Mouse (Mus musculus) lung, adult 2 months (tissue): Measurements from ENCODE around the gene Capza1. TPM values are rescaled to one million over a fixed set of nuclear protein-coding genes. Genes with fewer than 3 reads are reported as not detected.
"Not testable (repeated sequence)": the region's sequence is repeated elsewhere in the genome, so short reads cannot be mapped to it uniquely, and the experiment has no call there.

Experiments
- DNase-seq: peaks from one replicate; pipeline ENCODE4 v3.0.0; 2022
- H3K4me1 ChIP-seq: fragments of 200-500 bp; 2 replicates; pipeline ENCODE4 v1.6.1; 2011; ENCODE audit warnings: low read length; ENCODE audit not compliant: control insufficient read depth, insufficient read depth
- H3K4me3 ChIP-seq: fragments of 200-500 bp; replicated peaks from 2 replicates; pipeline ENCODE3; 2011; ENCODE audit warnings: low read depth, mild to moderate bottlenecking, control low read depth, low read length; ENCODE audit errors: extremely low read depth
- CTCF ChIP-seq: fragments of 200-500 bp; IDR thresholded peaks from 2 replicates; pipeline ENCODE4 v1.5.1; 2011; ENCODE audit warnings: mild to moderate bottlenecking, low read length, control low read depth; ENCODE audit not compliant: insufficient read depth
- POLR2A ChIP-seq: fragments of 200-500 bp; IDR thresholded peaks from 2 replicates; pipeline ENCODE4 v1.6.1; 2011; ENCODE audit warnings: low read depth, mild to moderate bottlenecking, control low read depth, low read length, borderline replicate concordance; ENCODE audit errors: extremely low read depth
- WGBS: fragments of 180-500 bp; shearing (Covaris S2); methylation state at CpG from one replicate; pipeline ENCODE4 v1.1.7; 2018; 5-methylcytosine and 5-hydroxymethylcytosine counted together
- polyA plus RNA-seq: library from polyadenylated mRNA; depleted of rRNA; stranded (reverse); fragments of >200 nt; gene quantifications from 2 replicates; pipeline ENCODE4 v1.2.3, GENCODE M21; 2012

The Capza1 gene
- polyA plus RNA-seq, 1 experiment = 31.0 TPM

GRCm38 (mm10) chr3:104817991-104818748, 46.1 kb downstream of the Capza1 start, which contains the start of gene Mov10:
Gene Mov10 (minus strand): TSS chr3:104818563.
- under 1% methylated on average over 40 of the region's 40 CpGs for WGBS
- peak; percentile 74 for DNase-seq
- TF ChIP-seq POLR2A (no peak), CTCF (no peak)

GRCm38 (mm10) chr3:104817481-104817990, 46.8 kb downstream of the Capza1 start:
- Histone ChIP-seq H3K4me3 (peak overlapping the region; percentile 97), H3K4me1 (peaks cover 9% of the 10 kb centered on the region)
- WGBS = under 1% methylated on average over 44 of the region's 46 CpGs
- peak; percentile 69 for DNase-seq
- no peak for TF ChIP-seq CTCF
- TF ChIP-seq POLR2A = 0 out of 2 replicates have a peak, but pooled peaks have one; percentile 7

More at GRCm38 (mm10) chr3:104817991-104818748, 46.1 kb downstream of the Capza1 start, which contains the start of gene Mov10:
- Histone ChIP-seq H3K4me1 (peaks cover 9% of the 10 kb centered on the region), H3K4me3 (peak within 1 kb of the TSS; percentile 97)

- Histone ChIP-seq H3K4me1 (peaks cover 9% of the 10 kb centered on the region), H3K4me3 (no peak overlapping the region)
- WGBS = 86% methylated on average over 7 of the region's 7 CpGs
- TF ChIP-seq CTCF (no peak), POLR2A (no peak)
- no peak for DNase-seq
Observed at GRCm38 (mm10) chr3:104816130-104816529, 48.2 kb downstream of the Capza1 start.

GRCm38 (mm10) chr3:104815346-104815745, 49.0 kb downstream of the Capza1 start:
- DNase-seq = no peak
- H3K4me1 ChIP-seq = peaks cover 9% of the 10 kb centered on the region
- 77% methylated on average over 2 of the region's 2 CpGs for WGBS
- no peak for TF ChIP-seq CTCF
- no peak for TF ChIP-seq POLR2A
- H3K4me3 ChIP-seq = no peak overlapping the region

GRCm38 (mm10) chr3:104814746-104815145, 49.6 kb downstream of the Capza1 start:
- TF ChIP-seq CTCF (no peak), POLR2A (no peak)
- peaks cover 9% of the 10 kb centered on the region for H3K4me1 ChIP-seq
- no peak for DNase-seq
- 97% methylated on average over 1 of the region's 1 CpGs for WGBS
- H3K4me3 ChIP-seq = no peak overlapping the region

- DNase-seq, H3K4me3 ChIP-seq, H3K4me1 ChIP-seq: not testable (repeated sequence)
- WGBS = 87% methylated on average over 7 of the region's 7 CpGs
Observed at GRCm38 (mm10) chr3:104813227-104813626, 51.1 kb downstream of the Capza1 start.

GRCm38 (mm10) chr3:104812254-104812653, 52.1 kb downstream of the Capza1 start:
- Histone ChIP-seq H3K4me1 (peaks cover 2% of the 10 kb centered on the region; the same call in 1 of the 2 replicates), H3K4me3 (no peak overlapping the region)
- no peak for DNase-seq
- WGBS = 64% methylated on average over 4 of the region's 4 CpGs
- no peak for TF ChIP-seq POLR2A
- TF ChIP-seq CTCF = no peak

- WGBS = 32% methylated on average over 3 of the region's 3 CpGs
- Histone ChIP-seq H3K4me1 (peaks cover 2% of the 10 kb centered on the region; the same call in 1 of the 2 replicates), H3K4me3 (no peak overlapping the region)
- TF ChIP-seq CTCF (no peak), POLR2A (no peak)
- no peak for DNase-seq
Observed at GRCm38 (mm10) chr3:104811752-104812151, 52.6 kb downstream of the Capza1 start.

GRCm38 (mm10) chr3:104805539-104805938, 58.8 kb downstream of the Capza1 start:
- DNase-seq = no peak
- 42% methylated on average over 9 of the region's 9 CpGs for WGBS
- Histone ChIP-seq H3K4me3 (no peak overlapping the region), H3K4me1 (no peaks in the 10 kb centered on the region)
- no peak for TF ChIP-seq CTCF
- no peak for TF ChIP-seq POLR2A

GRCm38 (mm10) chr3:104804312-104804711, 60.0 kb downstream of the Capza1 start:
- DNase-seq = no peak
- Histone ChIP-seq H3K4me1 (no peaks in the 10 kb centered on the region), H3K4me3 (no peak overlapping the region)
- no peak for TF ChIP-seq CTCF
- no peak for TF ChIP-seq POLR2A
- 94% methylated on average over 10 of the region's 10 CpGs for WGBS
